21 mouse cellular contexts compared by ENCODE assay signal in the genomic region with DNA sequence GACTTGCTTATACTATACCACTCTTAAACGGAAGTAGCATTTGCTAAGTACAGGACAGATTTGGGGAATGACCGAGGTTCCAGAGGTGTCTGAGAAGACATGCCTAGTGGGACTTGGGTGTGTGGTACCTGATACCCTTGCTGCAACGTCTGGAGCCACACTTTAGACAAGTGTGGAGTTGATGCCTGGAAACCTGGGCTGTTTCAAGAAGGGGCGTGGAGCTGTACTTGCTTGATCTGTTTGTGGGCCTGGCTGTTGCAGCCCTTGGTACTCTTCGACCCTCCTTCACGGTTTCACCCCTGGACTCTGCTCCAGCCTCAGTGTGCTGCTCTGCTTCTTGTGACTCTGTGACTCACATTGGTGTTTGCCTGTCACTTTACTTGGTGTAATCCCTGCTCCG. TPM values are rescaled to one million over a fixed set of nuclear protein-coding genes. Genes with fewer than 3 reads are reported as not detected.
DNase-seq lines count a peak whose midpoint lies in the region; ATAC-seq and TF ChIP-seq lines count a peak whose summit lies in the region.
"Had no signal": no experiment of that assay in that cellular context is flagged by ENCODE, and none has a peak within 500 bp of the region (broad histone marks: within the 10 kb centered on the region; RNA-seq: fewer than 3 reads in every experiment).

No protein-coding gene starts in this region.

- H3K27ac ChIP-seq in heart, embryonic 13.5 days (replicated peaks): no peak overlapping the region
- no peak overlapping the region for H3K27ac ChIP-seq in intestine, embryonic 15.5 days
- peak overlapping the region; percentile 99 for H3K27ac ChIP-seq in liver, embryonic 12.5 days
- peak overlapping the region; percentile 23 for H3K27ac ChIP-seq in small intestine, adult 2 months (ENCODE audit: insufficient read depth, low read depth, low read length)
- H3K27ac ChIP-seq: embryonic facial prominence, embryonic 13.5 days; heart, adult 2 months; hindbrain, embryonic 14.5 days; layer of hippocampus, adult 2 months; midbrain, embryonic 15.5 days had no signal

- WGBS in heart, embryonic 13.5 days: 75% methylated on average over 7 of the region's 7 CpGs
- 72% methylated on average over 7 of the region's 7 CpGs for WGBS in intestine, embryonic 15.5 days
- 60% methylated on average over 7 of the region's 7 CpGs for WGBS in liver, embryonic 12.5 days (ENCODE audit: insufficient replicate concordance)
- WGBS in small intestine, adult 2 months: 40% methylated on average over 7 of the region's 7 CpGs

- H3K4me3 ChIP-seq in heart, embryonic 13.5 days: no peak overlapping the region
- H3K4me3 ChIP-seq in intestine, embryonic 15.5 days (replicated peaks): no peak overlapping the region
- peak overlapping the region; percentile 96 for H3K4me3 ChIP-seq in liver, embryonic 12.5 days
- no peak overlapping the region for H3K4me3 ChIP-seq in small intestine, adult 2 months (ENCODE audit: low read depth, low read length)
- H3K4me3 ChIP-seq: embryonic facial prominence, embryonic 13.5 days; heart, adult 2 months; layer of hippocampus, adult 2 months; midbrain, embryonic 15.5 days had no signal

- H3K4me2 ChIP-seq in heart, embryonic 13.5 days: peak overlapping the region; percentile 90; the same call in 1 of the 2 replicates
- no peak overlapping the region for H3K4me2 ChIP-seq in intestine, embryonic 15.5 days (replicated peaks)
- H3K4me2 ChIP-seq in liver, embryonic 12.5 days: peak overlapping the region; percentile 70
- H3K4me2 ChIP-seq: embryonic facial prominence, embryonic 13.5 days; hindbrain, embryonic 14.5 days; midbrain, embryonic 15.5 days had no signal

- H3K4me1 ChIP-seq in heart, embryonic 13.5 days: peaks cover 52% of the 10 kb centered on the region
- peaks cover 18% of the 10 kb centered on the region; the same call in 1 of the 2 replicates for H3K4me1 ChIP-seq in intestine, embryonic 15.5 days (replicated peaks)
- H3K4me1 ChIP-seq in liver, embryonic 12.5 days: peaks cover 90% of the 10 kb centered on the region
- H3K4me1 ChIP-seq in small intestine, adult 2 months (ENCODE audit: control insufficient read depth, insufficient read depth, insufficient read length, low read length): peaks cover 38% of the 10 kb centered on the region

- intact Hi-C loops in heart, postnatal 10 days (cut with DNase I): no loop called here

- no peaks in the 10 kb centered on the region for H3K36me3 ChIP-seq in heart, embryonic 13.5 days
- no peaks in the 10 kb centered on the region for H3K36me3 ChIP-seq in intestine, embryonic 15.5 days
- peaks cover 52% of the 10 kb centered on the region for H3K36me3 ChIP-seq in liver, embryonic 12.5 days
- H3K36me3 ChIP-seq in small intestine, adult 2 months (ENCODE audit: control insufficient read depth, insufficient read depth, low read length): no peaks in the 10 kb centered on the region
- H3K36me3 ChIP-seq: embryonic facial prominence, embryonic 13.5 days; midbrain, embryonic 15.5 days had no signal

- no peak for DNase-seq in heart, postnatal 10 days
- DNase-seq in urinary bladder, postnatal 36 days (ENCODE audit: low spot score in 2 of 2): no peak
- DNase-seq in left cerebral cortex, adult 11 months (ENCODE audit: low spot score): no peak
- DNase-seq: adrenal gland, postnatal 14 days; cerebellum, adult 9-11 months; gastrocnemius, postnatal 10 days; heart, adult 2 months; kidney, adult 11 months; kidney, postnatal 10 days; layer of hippocampus, postnatal 36 days; lung, postnatal 14 days; right cerebral cortex, postnatal 25 days had no signal

- 0 out of 2 replicates have a peak, but pooled peaks cover 4% of the 10 kb centered on the region for H3K27me3 ChIP-seq in heart, embryonic 13.5 days (replicated peaks)
- H3K27me3 ChIP-seq in intestine, embryonic 15.5 days (replicated peaks): no peaks in the 10 kb centered on the region
- H3K27me3 ChIP-seq in liver, embryonic 12.5 days (replicated peaks): no peaks in the 10 kb centered on the region
- no peaks in the 10 kb centered on the region for H3K27me3 ChIP-seq in small intestine, adult 2 months (ENCODE audit: control insufficient read depth, insufficient read depth, low read length)
- H3K27me3 ChIP-seq: embryonic facial prominence, embryonic 13.5 days; midbrain, embryonic 15.5 days had no signal

- H3K9ac ChIP-seq in heart, embryonic 13.5 days: no peak overlapping the region
- no peak overlapping the region for H3K9ac ChIP-seq in intestine, embryonic 15.5 days
- H3K9ac ChIP-seq in liver, embryonic 12.5 days: peak overlapping the region; percentile 58
- H3K9ac ChIP-seq: embryonic facial prominence, embryonic 13.5 days; hindbrain, embryonic 14.5 days; midbrain, embryonic 15.5 days had no signal

- ATAC-seq in heart, embryonic 13.5 days (ENCODE audit: extremely low read depth, insufficient number of reproducible peaks, low FRiP score, low TSS enrichment): no peak
- peak; percentile 27 for ATAC-seq in intestine, embryonic 15.5 days
- no peak for ATAC-seq in liver, embryonic 12.5 days
- ATAC-seq: activated CD4-positive, CD25-positive, alpha-beta regulatory T cell, adult 4 months; midbrain, embryonic 15.5 days had no signal

- H3K9me3 ChIP-seq in heart, embryonic 13.5 days: no peaks in the 10 kb centered on the region
- H3K9me3 ChIP-seq in intestine, embryonic 15.5 days: no peaks in the 10 kb centered on the region
- H3K9me3 ChIP-seq in liver, embryonic 12.5 days (replicated peaks): no peaks in the 10 kb centered on the region
- H3K9me3 ChIP-seq: embryonic facial prominence, embryonic 13.5 days; midbrain, embryonic 15.5 days had no signal

- no peak for TF ChIP-seq CTCF in small intestine, adult 2 months (IDR thresholded peaks at IDR 0.05; ENCODE audit: extremely low read depth, insufficient read length, insufficient replicate concordance, low read depth, low read length)

- TF ChIP-seq POLR2A in small intestine, adult 2 months (IDR thresholded peaks at IDR 0.05; ENCODE audit: low read depth, low read length): no peak

RNA-seq across cellular contexts. Expression of gene Bmp2k, which starts 5.4 kb away (rescaled TPM):
- 5.8 and 6.5 TPM in 2 replicates for polyA plus RNA-seq in heart, embryonic 13.5 days (2015; fragmentation: Nextera tagmentation; extraction: Ambion mirVana)
- total RNA-seq in heart, postnatal 10 days (2021): 10 to 100 TPM; 16.2 to 16.6 TPM
- polyA plus RNA-seq in intestine, embryonic 15.5 days (2015; fragmentation: Nextera tagmentation; extraction: Ambion mirVana): 19.2 and 20.3 TPM in 2 replicates
- 57.2 and 59.8 TPM in 2 replicates for polyA plus RNA-seq in liver, embryonic 12.5 days (2016; fragmentation: Nextera tagmentation; extraction: Ambion mirVana)
- 5.9 and 13.0 TPM in 2 replicates for polyA plus RNA-seq in small intestine, adult 2 months (2012; rRNA removed)

Comparison
In these comparisons a context has a peak if more than half of its experiments do, and no peak if none do; other contexts are left out.
1. H3K27ac ChIP-seq: peak in liver, embryonic 12.5 days (single experiment) and small intestine, adult 2 months (single experiment); none in heart, embryonic 13.5 days (single experiment) and intestine, embryonic 15.5 days (single experiment).